Mouse (Mus musculus) adrenal gland, postnatal 25 days (tissue): ENCODE measurements at regions not wholly inside any gene's neighbourhood (a gene's known extent, or its start where the extent isn't known, plus 50 kb on each side); places are given as distances from the start of the nearest gene placed in this dataset.

ENCODE experiments used
- DNase-seq: peaks from one replicate; pipeline ENCODE4 v3.0.0; 2021; ENCODE audit warnings: mixed read lengths

DNA sequence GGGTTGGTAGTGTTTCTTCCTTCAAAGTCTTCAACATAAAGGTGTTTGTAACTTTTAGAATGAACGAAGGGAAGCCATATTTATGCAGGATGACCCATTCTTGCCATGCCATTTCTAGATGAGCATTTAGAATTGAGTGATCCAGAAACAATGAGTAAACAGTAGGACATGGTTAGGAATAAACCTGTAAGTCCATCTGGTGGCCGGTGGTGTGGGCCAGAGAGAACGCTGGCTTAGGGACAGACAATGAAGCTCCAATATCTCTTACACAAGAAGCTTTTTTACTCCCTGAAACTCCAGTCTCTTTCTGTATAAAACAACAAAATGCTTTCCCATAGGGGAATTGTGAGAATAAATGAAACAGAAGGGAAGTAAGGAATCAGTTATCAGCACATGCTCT is 296.9 kb upstream of the Clnk start:
- no peak for DNase-seq

DNA sequence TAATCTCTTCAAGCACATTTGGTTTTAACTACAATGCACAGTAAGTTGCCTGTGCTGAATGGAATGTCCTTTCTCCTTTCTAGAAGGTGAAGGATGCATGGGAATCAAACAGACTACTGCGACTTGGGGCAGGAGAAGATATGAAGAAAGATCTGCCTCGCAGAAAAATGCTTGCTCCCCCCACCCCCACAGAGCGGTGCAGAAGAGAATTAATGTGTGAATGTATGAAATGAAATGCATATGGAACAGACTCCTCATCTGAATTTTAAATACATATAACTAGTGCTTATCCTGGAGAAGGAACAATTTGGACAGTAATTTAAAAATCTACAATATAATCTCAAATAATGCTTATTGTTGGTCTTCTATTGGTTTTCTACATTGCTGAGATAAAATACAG is 283.0 kb upstream of the Clnk start:
- DNase-seq: no peak

DNA sequence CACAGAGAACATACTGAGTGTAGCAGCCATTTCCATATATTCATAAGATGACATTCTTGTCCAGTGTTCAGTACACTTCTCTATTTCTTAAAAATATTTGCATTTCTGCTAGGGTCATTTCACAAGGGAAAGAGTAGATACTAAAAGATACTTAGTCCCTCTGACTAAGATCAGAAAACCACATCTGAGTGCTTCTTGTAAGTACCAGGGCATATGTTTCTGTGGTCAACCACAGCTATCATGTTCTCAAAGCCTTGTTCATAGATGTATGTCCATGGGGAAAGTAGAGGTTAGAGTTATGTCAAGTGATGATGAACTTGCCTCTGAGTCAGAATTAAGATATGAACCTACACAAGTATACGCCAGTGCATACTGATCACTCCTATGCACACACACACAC is 279.2 kb upstream of the Clnk start:
- DNase-seq: no peak

DNA sequence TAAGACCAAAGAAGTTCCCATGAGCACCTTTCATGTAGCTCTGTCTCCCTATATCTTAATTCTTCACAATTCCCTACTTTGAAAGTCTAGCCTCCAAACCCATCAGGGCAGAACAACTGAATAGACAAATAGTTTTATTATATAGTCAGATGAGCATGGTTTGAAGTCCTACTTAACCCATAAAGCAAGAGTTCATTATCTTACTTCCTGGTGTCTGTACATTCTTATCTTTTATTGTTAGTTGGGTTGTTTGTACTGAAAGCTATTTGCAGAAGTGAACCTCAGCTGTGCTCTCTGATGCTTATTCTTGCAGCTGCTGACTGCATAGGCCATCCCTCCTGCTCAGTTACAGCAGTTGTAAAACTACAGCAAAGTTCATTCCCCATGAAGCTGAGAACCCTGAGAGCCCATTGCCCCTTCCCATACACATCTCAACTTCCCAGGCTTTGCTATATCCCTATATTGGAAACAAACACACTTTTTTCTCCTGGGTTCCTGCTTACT is 276.7 kb upstream of the Clnk start:
- no peak for DNase-seq

DNA sequence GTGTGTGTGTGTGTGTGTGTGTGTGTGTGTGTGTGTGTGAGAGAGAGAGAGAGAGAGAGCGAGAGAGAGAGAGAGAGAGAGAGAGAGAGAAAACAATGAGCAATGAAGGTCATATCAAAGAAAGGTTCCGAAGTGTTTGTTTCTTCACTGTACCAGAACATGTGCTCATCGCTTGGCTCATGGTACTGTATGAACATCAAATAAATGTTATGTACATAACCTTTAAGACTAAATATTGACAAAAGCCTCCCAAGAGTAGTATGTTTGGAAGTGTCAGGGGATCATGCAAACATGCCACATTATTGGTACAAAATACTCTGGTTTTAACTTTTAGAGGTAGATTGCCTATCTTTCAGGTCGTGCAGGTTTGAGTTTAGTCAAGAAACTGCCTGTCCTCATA is 275.3 kb upstream of the Clnk start:
- no peak for DNase-seq

DNA sequence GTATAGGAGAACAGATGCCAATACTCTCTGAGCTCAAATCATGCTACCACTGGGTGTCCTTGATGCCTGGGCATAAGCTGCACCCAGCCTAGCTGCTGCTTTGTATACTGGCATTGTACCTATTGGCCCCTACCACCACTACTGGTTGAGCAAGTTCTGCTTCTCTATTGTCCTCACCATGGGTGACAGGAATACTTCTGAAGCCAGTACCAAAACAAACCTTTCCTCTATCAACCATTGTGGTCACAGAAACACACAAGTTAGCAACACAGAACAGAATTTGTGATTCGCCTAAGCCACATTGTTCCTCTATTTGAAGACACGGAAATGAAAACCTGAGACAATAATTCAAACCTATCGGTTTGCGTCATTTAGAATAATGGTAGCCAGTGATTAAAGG is 274.3 kb upstream of the Clnk start:
- no peak for DNase-seq

DNA sequence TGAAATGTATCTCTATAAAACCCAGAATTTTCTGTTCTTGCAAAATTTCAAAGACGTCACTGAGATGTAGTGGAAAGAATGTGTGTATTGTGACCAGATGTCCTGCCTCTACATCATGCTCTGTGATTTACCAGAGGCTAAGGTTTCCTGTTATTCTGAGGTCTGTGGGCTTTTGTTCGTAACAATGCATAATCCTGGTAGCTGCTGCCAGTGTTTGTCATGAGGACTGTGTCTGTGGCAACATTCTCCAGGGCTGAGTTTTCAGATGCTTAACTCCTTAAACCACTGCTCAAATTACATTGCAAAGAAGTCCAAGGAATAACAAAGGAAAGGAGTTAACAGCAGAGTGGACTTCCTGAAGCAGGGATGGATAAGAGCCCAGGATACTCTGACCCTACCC is 269.0 kb upstream of the Clnk start:
- DNase-seq: no peak

DNA sequence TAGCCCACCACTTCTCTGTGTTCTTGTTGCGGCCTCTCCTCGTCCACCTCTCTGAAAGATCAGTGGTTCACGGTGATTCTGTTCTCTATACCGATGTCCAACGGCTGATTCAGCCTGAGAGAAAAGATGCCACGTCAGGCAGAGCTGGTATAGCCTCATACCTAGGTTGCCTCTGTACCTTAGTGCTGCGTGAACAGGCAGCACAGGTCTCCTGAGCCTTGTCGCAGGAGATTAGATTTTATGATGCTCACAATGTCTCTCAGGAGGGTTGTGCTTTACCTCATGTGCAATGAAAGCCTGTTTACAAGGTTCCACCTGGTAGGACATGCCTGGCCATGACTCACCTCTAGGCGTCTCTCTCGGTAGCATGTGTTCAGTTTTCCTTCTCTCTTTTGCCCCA is 267.6 kb upstream of the Clnk start:
- no peak for DNase-seq

DNA sequence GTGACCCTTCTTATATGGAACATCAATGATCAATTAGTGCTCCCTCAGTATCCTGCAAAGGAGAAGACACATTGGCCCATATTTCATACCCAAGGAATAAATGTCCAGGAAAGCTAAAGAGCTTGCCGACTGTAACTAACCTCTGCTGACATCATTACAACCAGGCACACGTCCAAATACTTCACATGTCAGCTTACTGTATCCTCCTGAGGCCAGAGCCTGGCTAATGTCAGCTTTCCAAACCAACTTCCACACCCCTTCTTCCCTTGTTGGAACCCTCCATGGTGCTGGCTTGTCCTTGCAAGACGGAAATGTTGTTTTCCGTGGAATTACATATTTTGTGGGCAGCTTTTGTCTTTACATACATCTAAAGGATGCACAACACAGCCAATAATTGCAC is 267.0 kb upstream of the Clnk start:
- DNase-seq: peak; percentile 21

DNA sequence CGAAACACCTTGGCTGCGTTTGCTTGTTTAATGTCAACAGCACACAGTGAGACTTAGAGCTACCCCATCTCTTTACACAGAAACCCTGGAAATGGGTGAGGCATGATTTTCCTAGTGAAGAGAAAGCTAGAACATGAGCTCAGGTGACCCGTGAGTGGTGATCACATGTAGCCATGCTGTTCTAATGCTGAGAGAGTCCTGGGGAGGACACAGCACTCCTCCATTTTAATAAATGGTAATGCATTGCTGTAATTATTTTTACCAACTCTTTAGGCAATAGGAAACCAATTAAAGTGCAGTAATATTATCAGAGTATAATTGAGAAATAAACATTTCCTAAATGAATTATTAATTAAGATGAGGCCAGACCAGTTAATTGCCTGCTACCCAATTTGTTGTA is 261.8 kb upstream of the Clnk start:
- no peak for DNase-seq

DNA sequence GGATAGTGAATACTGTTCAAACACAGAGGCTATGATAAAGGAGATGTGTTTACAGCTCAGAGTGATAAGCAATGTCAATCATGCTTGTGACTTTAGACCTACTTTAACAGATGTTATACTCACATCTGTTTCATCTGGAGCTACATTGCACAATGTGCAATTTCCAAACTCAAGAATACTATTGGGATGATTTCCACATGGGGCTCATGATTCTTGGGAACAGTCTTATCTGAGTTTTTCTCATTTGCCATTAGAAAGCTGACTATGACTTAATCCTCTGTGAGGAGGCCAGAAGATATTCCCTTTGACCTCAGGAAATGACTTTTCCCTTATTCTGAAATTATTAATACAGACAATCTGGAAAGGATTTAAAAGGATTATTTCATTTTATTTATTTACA is 252.3 kb upstream of the Clnk start:
- DNase-seq: no peak

DNA sequence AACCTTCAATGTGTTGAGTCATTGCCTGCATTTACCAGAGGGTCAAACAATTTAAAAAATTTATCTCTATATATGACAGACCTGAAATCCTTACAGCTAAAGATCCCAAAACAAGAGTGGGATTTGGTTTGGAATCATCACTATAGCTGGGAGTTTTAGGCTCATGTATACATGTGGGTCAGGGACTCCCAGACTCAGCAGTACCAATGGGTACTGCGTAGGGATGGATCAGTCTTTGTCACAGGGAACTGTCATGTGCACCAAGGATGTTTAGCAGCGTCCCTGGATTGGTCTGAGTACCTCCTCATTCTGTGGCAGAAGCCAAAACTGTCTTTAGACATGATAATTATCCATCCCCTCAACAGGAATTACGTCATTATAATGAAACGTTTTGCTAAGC is 250.2 kb upstream of the Clnk start:
- DNase-seq: no peak

DNA sequence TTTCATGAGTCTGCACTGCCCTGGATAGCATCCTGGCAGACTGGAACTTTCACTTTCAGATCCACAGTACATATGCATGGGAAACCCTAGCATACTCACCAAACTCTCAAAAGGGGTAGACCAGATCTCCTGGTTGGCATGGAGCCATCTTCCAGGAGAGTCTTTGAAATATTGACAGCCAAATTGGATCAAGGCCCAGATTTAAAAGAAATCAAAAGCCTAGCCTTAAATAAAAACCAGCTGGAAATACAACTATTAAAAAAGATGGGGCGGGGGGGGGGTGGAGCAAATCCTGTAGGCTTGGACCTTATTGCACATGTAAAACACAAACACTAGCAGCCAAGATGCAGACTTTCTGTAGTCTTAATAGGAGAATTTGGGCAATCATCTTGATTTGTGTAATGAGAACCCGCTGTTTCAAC is 249.7 kb upstream of the Clnk start:
- DNase-seq: no peak

DNA sequence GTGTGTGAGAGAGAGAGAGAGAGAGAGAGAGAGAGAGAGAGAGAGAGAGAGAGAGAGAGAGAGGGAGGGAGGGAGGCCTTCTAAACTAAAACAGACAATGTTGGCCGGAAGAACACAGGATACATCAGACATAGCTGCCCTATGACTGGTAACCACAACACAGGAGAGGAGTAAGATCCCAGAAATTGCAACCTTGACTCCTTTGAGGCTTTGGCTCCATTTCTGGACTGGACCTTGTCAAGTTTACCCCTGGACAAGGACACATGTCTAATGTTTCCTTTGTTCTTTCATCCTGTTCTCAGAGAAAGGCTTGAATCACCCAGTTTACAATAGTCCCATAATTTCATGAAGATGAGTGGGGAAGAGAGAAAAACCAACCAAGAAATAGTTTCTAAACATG is 233.7 kb upstream of the Clnk start:
- no peak for DNase-seq

DNA sequence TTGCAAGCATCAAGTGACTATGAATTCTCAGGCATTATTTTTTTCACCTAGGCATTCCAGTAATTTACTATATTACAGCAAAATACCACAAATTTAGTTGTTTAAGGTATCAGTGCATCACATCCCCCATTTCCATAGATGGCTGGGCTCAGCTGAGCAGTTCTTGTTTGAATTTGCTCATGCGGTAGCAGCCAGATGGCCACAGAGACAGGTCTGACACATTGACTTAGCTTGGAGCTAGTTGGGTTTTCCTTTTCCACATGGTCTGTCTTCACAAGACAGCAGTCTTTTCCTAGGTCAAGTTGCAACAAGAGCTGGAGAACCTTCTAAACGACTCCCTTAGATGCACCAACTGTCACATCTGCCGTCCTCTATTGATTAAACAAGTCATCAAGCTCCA is 232.9 kb upstream of the Clnk start:
- no peak for DNase-seq

DNA sequence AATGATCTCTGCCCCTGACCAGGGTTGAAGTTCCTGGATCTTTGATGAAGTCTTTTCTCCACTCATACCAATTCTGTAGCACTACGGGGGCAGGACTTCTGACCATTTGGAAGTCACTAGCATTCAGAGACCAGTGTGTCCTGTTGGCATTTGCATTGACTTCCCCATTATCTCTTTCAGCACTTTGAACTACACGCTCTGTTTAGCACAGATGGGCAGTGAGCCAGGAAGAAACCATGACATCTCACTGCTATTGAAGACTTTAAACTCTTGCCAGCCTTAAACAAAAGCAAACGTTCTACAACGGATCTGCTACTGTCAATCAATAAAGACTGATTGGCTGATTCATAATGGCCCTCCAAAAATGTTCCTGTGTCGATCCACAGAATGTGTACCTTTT is 222.5 kb upstream of the Clnk start:
- peak; percentile 7 for DNase-seq

DNA sequence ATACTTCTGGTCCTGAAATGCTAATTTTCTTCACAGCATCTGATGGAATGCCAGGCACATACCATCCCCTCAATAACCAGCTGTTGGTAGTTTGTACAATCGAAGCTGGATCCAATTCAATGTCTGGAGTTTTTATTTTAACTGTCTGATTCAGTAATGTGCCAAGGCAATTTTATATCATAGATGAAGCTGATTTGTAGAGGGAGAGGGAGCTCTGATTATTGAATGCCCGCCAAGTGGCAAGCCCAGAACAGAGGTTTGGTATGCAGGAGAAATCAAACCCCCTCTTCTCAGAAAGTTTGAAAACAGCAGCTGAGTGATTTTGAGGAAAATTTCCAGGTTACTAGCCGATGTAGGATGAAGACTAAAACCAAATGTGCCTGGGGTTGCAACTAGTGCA is 218.3 kb upstream of the Clnk start:
- no peak for DNase-seq

DNA sequence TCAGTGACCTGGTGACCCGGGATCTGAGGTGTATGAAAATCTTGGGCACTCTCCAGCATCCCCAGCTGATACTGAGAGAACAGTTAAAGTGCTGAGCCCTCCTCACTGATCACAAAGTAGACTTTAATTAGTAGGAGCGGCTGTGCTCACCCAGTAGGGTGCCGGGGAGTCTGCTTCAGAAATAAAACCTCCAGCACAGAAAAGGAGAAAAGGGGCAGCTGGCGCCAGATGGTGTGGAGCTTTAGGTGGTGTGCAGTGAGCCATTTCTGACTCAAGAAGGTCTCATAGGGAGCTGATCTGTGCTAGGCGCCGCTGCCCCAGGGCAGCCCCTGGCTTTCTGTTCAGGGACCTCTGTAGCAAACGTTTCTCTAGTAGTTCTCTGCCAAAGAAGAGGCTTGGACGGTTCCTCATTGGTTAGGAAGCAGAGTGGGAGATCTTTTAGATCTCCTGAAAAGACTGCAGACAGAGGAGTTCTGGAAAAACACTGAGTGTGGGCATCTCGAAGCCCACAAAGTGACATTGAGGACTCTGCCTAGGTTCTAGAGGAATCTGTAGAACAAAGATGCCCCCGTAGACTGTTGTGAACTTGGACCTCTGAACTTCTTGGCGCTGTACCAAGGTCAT is 200.1 kb upstream of the Clnk start:
- DNase-seq: no peak

DNA sequence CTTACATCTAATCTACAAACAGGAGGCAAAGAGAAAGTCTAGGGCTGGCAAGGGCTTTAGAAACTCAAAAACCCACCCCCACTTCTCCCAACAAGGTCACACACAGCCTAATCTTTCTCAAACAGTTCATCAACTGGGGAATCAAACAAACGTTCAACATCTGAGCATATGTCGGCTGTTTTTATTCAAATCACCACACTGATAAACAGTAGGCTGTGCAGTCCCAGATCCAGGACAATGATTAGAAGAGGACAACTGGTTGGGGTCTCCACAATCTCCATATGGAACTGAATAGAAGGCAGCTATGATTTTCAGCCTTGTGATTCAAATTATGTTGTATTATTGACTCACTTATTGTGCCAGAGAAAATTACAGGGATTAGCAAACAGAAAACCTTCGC is 193.1 kb upstream of the Clnk start:
- DNase-seq: no peak

DNA sequence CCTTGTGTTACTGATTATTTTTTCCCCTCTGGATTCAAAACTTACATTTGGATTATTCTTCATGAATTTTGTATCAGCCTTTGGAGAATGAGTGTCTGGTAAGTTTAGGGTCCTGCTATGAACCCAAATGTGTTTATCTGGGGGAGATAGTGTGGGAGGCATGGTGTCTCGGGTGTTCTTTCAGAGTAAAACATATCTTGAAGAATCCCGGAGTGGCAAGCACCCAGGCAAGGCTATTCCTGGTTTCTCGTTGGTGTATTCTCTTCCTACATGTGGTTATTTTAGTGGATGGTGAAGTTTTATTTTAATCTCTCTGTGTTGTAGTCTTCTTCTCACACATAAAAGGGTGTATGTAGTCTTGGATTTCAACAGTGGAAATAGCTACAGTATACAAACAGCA is 186.4 kb upstream of the Clnk start:
- no peak for DNase-seq

DNA sequence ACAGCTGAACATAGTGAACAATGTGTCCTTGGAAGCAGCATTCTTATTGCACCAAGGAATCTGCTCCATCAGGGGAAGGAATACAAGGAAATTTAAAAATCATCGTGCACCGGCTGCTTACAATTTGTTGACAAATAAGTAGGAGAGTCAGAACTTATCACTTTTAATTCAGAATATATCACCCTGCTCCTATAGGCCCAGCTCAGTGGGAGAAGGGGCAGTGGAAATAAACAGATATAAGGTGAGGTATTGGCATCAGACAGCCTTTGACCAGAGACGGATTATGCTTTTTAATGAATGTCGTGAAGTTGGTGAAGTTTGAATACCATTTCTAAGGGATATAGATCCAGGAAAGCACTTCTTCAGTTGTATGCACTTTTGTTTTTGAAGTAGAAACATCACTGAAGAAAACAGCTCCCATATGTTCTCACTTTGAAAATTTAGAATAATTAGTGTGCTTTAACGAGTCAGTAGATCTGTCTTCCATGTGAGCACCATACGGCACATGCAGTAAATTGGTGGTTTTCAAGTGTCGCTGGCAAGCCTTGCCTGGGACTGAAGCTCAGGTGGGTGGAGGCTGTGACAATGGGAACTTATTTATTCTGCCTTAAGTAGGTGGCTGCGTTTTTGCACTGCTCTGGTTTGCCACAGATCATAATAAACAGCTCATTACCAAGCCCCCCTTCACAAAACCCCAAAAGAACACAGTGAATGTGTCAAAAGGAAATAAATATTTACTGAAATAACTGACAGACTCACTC is 176.1 kb upstream of the Clnk start:
- no peak for DNase-seq

DNA sequence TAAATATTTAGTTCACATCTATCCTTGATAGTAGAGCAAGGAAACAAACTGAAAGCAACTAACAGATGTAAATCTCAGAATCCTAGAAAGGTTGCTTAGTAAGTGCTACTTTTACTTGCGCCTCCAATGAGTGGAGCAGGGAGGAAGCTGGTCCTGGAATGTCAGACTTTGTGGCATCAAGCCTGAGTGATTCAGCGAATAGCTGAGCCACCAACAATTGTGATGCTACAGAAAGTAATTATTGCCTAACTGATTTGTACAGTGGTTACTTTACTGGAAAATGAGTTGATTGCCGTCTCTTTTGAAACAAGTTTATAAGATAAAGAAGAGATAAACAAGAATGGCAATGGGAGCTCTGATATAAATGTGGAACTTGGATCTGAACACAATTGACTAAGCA is 173.9 kb upstream of the Clnk start:
- no peak for DNase-seq

DNA sequence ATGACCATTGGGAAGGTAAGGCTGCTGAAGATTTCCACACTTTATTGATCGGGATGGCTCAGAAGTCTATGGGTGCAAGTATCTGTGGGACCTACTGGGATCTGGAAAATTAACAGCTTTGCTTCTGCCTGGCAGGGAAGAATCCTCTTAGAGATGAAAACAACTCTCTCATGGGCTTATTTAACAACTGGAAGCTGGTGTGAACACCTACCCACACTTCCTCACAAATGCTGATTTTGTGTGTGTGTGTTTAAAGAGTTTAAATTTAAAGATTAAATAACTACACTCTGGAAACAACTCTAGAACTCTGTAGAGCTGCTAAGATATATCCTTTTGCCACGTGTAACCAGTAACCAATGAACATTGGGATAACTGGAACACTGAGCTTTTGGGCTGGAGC is 172.5 kb upstream of the Clnk start:
- DNase-seq: no peak

DNA sequence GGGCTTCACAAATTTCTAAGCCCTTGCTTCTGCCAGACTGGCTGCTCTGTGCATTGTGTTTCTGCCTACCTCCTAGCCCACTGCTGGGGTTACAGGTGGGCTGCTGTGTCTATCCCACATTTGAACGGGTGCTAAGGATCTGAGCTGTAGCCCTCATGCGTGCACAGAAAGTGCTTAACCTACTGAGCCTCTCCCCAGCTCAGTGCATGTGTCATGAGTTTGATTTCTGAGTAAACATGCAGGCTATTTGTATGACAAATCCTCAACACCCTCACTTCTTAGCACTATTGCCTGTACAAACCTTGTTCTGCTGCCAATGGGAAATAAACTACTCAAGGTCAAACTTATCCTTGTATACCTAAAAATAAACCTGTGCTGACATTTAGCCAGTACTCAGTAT is 163.9 kb upstream of the Clnk start:
- no peak for DNase-seq
